Mouse (Mus musculus) activated CD4-positive, CD25-positive, alpha-beta regulatory T cell, adult 4 months (primary cell): ENCODE results near the gene Rbm45. TPM values are rescaled to one million over a fixed set of nuclear protein-coding genes. Genes with fewer than 3 reads are reported as not detected.
A peak's percentile ranks its signal among the peaks of the same experiment; 100 is the strongest.

Source experiments
- ATAC-seq: one replicate; pipeline ENCODE4 v1.8.0; 2017
- polyA plus RNA-seq, 2 experiments: library from polyadenylated mRNA; unstranded; fragments of 100-300 nt; shearing (Covaris generic); gene quantifications; one replicate each; pipeline ENCODE4 v1.2.1; 2017

Gene Rbm45
- polyA plus RNA-seq, 2 experiments from 2014 or later: 6.7 to 18.9 TPM

DNA sequence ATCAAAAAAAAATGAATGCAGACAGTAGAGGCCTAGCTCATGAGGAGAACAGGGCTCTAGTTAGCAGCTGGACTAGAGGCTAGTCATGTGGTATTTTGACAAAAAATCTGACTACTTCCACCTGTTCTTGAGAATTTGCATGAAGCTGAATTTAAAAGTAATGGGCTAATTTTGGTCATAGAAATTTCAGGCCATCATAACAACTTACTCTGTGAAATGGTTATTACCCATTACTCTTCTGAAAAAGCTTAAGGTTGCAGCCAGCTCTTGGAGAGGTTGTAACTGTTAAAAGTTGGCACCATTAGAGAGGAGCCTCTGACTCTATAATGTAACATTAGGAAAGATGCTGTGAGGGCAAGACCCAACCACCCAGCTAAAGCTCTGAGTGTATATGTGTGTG is 16.7 kb downstream of the Rbm45 start:
- ATAC-seq: no peak

DNA sequence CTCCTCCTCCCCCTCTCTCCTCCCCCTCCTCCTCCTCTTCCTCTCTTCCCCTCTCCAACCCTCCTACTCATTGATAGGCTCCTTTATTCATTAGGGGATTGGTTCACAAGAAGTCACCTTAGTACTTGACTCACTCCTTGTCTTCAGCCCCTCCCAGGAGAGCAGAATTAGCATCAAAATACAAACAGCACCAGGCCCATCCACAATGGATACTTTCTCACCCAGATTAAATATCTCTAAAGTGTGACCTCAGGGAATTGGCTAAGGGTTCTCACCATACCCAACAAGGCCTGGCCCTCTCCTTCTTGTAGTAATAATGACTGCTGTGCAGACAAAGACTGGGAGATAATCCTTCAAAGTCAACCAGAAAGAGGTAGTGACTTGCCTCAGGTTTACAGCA is 30.4 kb downstream of the Rbm45 start:
- ATAC-seq: no peak

GRCm38 (mm10) chr2:76405596-76406150 is 35.9 kb downstream of the Rbm45 start:
- no peak for ATAC-seq

DNA sequence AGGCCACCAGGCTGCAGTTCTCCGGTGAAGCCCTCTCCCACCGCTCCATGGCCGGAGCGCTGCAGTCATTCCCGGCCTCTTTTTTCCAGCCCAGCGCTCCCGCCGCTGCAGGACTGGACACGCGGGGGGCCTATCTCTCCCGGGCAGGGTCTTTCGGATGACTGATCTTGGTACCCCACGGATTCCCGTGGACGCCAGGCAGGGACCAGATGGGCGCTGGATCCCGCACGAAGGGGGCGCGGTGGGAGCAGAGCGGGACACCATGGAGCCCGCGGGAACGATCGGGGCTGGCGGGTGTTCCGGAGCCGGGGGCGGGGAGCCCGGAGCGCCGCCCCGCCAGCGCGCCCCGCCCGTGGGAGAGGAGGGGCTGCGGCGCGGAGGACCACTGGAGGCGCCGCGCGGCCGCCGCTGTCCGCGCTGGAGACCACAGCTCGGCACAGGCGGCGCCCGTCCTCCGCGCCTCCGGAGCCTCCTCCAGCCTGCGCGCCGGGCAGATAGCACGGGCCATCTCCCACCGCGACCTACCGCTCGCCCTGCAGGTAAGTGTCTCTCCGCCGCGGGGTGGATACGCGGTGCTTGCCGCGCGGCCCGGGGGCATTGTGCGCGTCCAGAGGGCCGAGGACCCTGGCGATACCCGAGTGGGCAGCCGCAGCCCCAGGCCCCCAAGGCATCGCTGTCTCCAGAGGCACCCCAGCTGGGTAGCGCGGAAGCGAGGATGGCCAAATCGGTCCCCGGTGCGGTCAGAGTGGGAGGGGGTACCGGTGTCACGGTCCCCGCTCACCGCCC is 36.6 kb downstream of the Rbm45 start, which contains the start of gene Osbpl6:
TSS of gene Osbpl6 (plus strand) at position 358 of the 786 bp plus-strand sequence.
- peak; percentile 46 for ATAC-seq

- peak; percentile 16 for ATAC-seq
Observed at GRCm38 (mm10) chr2:76406937-76407441, 37.2 kb downstream of the Rbm45 start.

DNA sequence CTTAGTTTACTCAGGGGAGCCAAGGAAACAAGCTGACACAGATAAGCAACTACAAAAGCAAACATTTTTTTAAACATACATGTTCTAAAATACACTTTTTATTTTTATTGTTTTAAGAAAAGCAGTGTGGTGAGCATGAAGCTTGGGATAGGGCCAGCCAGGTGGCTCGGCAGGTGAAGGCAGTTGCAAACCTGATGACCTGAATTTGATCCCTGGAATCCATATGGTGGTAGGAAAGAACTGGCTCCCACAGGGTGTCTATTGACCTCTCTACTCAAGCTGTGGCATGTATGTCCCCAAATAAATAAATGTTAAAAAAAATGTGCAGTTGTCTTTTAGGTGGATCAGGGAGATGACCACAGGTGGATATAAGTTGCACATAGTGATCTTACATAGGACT is 39.7 kb downstream of the Rbm45 start:
- no peak for ATAC-seq

GRCm38 (mm10) chr2:76409986-76410385 is 40.2 kb downstream of the Rbm45 start:
- ATAC-seq: no peak

DNA sequence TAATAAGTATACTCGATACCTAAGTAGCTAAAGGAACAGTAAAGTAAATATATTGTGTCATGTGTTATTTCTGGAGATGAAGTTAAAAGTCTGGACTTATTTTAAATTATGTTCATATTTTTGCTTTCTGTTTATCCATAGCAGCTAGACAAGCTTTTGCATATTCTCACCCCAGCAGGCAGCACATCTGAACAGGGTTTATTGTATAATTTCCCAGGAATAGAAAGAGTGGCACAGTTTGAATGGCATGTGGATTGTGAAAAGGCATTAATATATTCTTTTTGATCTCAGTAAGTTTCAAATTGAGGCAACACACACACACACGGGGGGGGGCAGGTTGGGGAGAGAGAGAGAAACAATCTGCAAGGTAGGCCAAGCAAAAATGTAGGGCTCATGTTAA is 43.1 kb downstream of the Rbm45 start:
- no peak for ATAC-seq

GRCm38 (mm10) chr2:76417446-76418141 is 47.8 kb downstream of the Rbm45 start:
- no peak for ATAC-seq

- ATAC-seq: no peak
Observed at GRCm38 (mm10) chr2:76418142-76418518, 48.3 kb downstream of the Rbm45 start.

- ATAC-seq: no peak
Observed at GRCm38 (mm10) chr2:76421411-76421924, 51.7 kb downstream of the Rbm45 start.

DNA sequence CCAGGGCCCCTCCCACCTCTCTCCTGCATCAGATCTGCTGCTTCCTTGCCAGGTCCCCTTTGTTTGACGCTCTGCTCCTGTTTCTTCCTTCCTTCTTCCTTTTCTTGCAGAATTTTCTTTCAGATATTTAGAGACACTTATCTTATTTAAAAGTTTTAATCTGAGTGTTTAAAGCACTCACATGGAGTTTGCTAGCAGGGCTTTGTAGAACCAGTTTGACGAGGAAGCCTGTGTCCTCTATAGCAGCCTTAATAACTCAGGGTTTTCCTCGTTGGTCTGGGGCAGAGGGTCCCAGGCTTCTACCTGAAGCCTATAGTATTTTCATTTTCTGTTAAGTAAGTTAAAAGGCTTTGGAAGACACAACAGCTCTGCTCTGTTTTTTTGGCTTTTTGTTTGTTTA is 57.0 kb downstream of the Rbm45 start:
- no peak for ATAC-seq

GRCm38 (mm10) chr2:76429318-76429717 is 59.5 kb downstream of the Rbm45 start:
- ATAC-seq: no peak

DNA sequence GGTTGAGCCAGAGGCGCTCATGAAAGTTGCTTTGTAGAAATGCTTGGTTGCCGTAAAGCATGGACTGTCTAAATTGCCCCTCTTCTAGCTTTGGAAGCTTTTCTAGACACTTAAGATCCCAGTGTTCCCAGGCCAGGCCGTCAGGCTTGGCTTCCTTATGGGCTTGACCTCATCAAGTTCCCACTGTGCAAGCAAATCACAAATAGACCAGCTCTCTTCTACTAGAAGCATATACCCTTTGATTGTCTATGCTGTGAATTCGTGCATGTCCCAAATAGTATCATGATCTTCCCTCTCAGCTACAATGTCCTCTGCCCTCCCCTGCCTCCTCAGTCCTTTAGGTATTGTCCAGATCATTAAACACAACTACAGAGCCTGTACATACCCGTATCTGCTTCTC is 60.1 kb downstream of the Rbm45 start:
- no peak for ATAC-seq

- ATAC-seq: no peak
Observed at GRCm38 (mm10) chr2:76430539-76430938, 60.8 kb downstream of the Rbm45 start.

Other genes starting within 250 kb of the Rbm45 start
- gene Pde11a, start 31.2 kb upstream of the Rbm45 start, polyA plus RNA-seq: 1 to 10 TPM; 6.6 to 6.9 TPM
- not detected for gene Cyct, start 9.5 kb upstream of the Rbm45 start, polyA plus RNA-seq
- gene Osbpl6, start 36.5 kb downstream of the Rbm45 start, polyA plus RNA-seq: not detected